Mouse (Mus musculus) ES-E14 (cell line): ENCODE results near the gene Plac1.

Experiments
- CHD2 ChIP-seq: IDR thresholded peaks from 2 replicates; pipeline ENCODE4 v1.6.1; 2014; ENCODE audit warnings: mild to moderate bottlenecking, low read depth, low read length, inconsistent platforms
- HCFC1 ChIP-seq: IDR thresholded peaks from 2 replicates; pipeline ENCODE4 v1.6.1; 2012; ENCODE audit warnings: low read length, inconsistent platforms, borderline replicate concordance; ENCODE audit not compliant: insufficient read depth
- MAFK ChIP-seq: IDR thresholded peaks from 2 replicates; pipeline ENCODE4 v1.6.1; 2014; ENCODE audit warnings: mild to moderate bottlenecking, low read depth, low read length, inconsistent platforms; ENCODE audit not compliant: insufficient read depth

GRCm38 (mm10) chrX:53041006-53041405, 198.9 kb downstream of the Plac1 start:
- TF ChIP-seq MAFK = no peak
- TF ChIP-seq HCFC1 = no peak
- TF ChIP-seq CHD2 = no peak
